Mouse (Mus musculus) right cerebral cortex, postnatal 4 days (tissue): Measurements from ENCODE around the gene Srp68.

Experiments
- DNase-seq: peaks from one replicate; pipeline ENCODE4 v3.0.0-alpha.2; 2022

Gene Srp68

GRCm38 (mm10) chr11:116274045-116274666, at the start of gene Srp68:
Gene Srp68, minus strand, starts transcription at chr11:116274217.
- peak; percentile 90 for DNase-seq

GRCm38 (mm10) chr11:116318719-116319659, 45.0 kb upstream of the Srp68 start:
- DNase-seq: peak; percentile 99

GRCm38 (mm10) chr11:116312359-116312758, 38.3 kb upstream of the Srp68 start:
- DNase-seq: no peak

- DNase-seq: peak; percentile 43
These were observed 37.2 kb upstream of the Srp68 start for GRCm38 (mm10) chr11:116311169-116311568.

DNA sequence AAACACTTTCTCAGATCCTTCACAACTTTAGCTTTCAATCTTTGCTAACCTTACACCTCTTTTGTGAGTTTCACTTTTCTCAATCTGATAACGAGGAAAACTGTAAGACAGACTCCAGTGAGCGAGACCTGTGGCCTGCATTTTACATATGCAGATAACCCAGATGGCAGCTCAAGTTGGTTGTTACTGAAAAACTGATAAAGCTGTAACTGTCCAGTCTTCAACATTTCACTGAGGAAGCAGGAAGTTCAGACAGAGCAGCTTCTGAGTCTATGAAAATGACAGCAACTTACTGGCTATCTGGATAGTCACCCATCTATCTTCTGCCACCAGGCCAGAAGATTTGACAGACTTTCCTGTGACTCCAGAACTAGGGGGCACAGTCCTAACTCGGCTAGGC, 35.6 kb upstream of the Srp68 start:
- no peak for DNase-seq

DNA sequence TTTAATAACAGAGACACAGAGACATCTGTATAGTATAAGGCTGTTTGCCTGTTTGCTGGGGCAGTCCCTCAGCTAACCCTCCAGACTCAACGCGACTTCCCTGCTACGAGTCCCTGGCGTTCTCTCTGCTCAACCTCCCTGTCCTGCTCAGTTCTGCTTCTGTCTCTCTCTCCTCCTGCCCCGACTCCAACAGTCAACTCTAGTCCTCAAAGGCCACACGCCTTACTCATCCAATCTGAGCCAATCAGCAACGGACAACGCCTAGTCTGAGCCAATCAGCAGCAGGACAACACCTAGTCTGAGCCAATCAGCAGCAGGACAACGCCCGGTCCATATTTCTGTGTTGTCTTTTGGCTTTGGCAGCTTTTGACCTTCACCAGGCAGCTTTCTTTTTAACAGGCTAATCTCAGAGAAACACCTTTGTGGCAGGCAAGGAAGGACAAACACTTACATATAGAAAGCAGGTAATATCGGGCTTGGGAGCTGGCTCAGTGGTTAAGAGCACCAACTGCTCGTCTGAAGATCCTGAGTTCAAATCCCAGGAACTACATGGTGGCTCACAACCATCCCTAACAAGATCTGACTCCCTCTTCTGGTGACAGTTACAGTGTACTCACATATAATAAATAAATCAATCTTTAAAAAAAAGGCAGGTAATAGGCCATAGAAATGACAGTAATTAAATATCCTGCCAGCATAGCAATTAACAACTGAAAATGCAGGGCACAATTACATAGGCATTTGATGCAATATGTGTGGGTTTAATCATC, 33.9 kb upstream of the Srp68 start:
- no peak for DNase-seq

- no peak for DNase-seq
These were observed 33.2 kb upstream of the Srp68 start, which contains the start of gene Exoc7 for GRCm38 (mm10) chr11:116307019-116307725. Gene Exoc7, minus strand, starts transcription at chr11:116307233.

- DNase-seq: peak; percentile 93
These were observed 32.3 kb upstream of the Srp68 start for GRCm38 (mm10) chr11:116306126-116306982.

DNA sequence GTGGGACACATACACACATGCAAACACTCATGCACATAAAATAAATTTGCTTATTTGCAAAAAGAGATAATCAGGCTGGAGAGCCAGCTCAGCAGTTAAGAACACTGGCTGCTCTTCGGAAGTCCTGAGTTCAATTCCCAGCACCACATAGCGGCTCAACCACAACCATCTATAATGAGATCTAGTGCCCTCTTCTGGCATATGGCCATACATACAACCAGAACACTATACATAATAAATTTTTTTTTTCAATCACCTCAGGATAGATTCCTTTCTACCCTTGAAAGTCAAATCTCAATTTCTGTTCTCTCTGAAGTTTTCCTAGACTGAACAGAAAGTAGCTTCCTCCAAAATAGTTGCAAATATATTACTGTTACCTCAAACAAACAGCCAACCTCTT, 31.4 kb upstream of the Srp68 start:
- DNase-seq: no peak

- DNase-seq: no peak
These were observed 24.6 kb upstream of the Srp68 start for GRCm38 (mm10) chr11:116298621-116299020.

DNA sequence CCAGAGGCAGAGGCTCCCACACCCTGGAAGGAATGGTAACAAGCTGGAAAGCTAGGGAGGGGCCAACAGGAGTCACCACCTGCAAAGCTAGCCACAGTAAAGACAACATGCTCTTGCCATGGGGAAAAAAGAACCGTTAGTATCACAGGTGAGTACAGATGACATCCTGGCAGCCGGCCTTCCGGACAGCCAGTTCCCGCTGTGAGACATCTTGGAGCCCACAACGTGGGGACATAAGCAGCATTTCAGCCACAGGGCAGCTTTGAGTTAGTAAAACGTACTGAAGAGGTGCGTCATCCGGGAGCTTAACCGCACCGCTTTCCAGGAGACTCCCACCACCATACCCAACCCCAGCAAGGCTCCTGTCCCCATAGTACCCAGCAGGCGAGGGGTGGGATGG, 24.2 kb upstream of the Srp68 start:
- DNase-seq: no peak

DNA sequence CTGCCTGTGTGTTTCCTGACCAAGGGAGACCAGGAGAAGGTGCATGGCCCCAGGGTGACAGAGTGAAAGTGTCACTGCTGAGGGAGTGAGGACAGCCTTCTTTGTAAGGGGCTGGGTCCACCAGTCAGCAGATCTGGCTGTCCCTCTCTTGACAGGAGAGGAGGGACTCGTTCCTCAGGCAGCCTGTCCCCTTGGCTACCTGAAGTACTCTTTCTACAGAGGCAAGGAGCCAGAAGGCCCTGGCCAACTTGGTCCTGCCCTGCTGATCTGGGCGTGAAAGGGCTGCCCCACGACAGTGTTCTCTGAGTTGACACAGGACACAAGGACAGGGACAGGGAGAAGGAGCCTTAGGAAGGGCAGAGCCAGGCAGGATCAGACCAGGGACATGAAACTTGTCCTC, 23.0 kb upstream of the Srp68 start:
- DNase-seq: no peak

- no peak for DNase-seq
These were observed 22.2 kb upstream of the Srp68 start for GRCm38 (mm10) chr11:116296191-116296734.

DNA sequence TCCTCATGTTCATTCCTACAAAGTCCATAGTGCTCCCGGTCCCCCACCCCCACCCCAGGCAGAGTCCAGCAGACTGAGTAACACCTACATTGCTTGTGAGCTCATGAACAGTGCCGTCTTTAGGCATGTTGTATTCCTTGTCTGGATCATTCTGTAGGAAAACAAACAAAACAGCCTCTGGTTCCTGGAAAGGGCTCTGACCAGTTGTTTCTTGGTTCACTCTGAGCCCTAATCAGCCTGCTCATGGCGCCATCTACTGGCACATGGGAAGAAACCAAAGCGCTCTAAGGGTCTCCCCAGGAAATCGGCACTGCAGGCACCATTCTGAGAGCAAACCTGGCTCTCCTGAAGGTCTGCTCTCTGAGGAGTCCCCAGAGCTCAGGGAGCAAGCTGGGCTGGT, 20.3 kb upstream of the Srp68 start:
- DNase-seq: peak; percentile 47

DNA sequence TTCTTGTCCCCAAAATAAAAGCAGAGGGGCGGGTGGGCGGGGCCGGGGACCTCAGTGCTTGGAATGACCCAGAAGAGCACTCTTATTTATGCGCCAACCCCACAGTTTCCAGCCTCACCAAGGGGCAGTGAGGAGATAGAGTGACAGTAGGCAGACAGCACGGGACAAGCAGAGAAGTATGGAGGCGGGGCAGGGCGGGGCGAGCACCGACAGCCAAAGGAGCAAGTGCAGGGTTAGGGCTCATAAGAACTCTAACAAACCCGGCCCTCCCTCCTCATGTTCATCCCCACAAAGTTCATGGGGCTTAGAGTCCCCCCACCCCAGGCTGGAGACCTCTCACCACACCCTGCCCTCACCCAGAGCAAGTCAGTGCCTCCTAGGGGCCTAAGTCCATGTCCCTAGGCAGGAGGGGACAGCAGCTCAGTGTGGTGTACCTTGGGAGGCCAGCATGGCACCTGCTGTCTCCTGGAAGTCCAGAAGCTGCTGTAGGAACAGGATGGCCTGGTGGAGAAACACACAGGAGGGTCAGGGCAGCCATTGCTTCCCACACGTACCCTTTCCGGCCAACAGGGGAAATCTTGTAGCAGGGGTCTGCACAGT, 19.6 kb upstream of the Srp68 start:
- no peak for DNase-seq

DNA sequence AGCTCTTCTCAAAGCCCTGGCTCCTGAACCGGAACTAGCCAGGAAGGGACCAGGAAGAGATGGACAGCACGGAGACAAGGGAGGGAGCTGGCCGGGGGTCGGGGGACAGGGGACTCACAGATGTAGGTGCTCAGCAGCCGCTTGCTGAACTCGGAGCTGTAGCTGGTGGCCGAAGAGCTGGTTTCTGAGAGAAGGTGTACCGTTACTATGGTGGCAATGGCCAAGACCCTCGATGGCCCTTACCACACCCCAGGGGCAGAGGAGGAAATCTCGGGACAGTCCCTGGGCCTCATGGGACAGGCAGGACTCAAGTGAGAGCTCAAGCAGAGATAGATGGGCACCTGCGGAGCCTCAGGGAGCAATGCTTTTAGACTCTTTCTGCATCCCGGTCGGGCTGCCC, 18.4 kb upstream of the Srp68 start:
- no peak for DNase-seq

DNA sequence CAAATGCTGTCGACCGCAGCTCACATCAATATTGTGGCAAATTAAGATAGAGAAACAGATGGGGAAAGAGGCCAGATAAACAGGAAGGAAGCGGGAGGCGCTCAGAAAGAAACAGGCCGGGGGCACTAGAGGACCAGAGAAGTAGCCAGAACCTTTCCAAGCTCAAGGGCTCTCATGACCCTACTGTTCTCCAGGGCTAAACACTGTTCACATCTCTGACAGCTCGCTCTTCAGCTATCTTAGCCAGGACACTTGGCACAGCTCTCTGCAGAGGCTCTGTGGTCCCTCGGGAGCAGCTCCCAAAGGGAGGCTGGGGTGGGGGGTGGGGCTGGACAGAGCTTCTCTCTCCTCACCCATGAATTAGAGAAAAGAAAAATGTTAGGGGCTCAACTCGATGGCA, 16.5 kb upstream of the Srp68 start:
- no peak for DNase-seq

GRCm38 (mm10) chr11:116287351-116287750, 13.3 kb upstream of the Srp68 start:
- no peak for DNase-seq

- DNase-seq: no peak
These were observed 11.8 kb upstream of the Srp68 start for GRCm38 (mm10) chr11:116285770-116286191.

DNA sequence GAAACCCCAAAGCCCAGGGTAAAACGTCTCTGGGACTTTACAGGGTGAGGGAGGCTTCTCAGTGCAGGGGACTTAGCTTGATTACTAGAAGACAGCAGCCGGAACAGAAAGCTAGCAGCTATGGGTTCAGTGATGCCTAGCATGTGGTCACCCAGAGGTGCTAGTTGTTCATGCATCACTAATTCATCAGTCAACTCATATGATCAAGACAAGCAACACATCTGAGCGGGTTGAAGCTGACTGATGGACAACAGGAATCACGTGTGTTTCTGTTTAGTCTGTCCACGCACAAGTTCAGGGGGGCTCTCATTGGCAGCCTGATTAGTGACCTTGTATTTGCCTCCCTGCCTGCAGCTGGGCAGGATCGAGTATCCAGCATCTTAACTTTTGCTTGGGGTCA, 10.0 kb upstream of the Srp68 start:
- no peak for DNase-seq
